Mouse (Mus musculus) urinary bladder, postnatal 4 days (tissue): ENCODE results near the gene Atp7a.

Experiments used
- DNase-seq, 2 experiments: peaks; one replicate each; pipeline ENCODE4 v3.0.0; 2021 to 2022; ENCODE audit warnings: low spot score in 2 of 2

Gene Atp7a

DNA sequence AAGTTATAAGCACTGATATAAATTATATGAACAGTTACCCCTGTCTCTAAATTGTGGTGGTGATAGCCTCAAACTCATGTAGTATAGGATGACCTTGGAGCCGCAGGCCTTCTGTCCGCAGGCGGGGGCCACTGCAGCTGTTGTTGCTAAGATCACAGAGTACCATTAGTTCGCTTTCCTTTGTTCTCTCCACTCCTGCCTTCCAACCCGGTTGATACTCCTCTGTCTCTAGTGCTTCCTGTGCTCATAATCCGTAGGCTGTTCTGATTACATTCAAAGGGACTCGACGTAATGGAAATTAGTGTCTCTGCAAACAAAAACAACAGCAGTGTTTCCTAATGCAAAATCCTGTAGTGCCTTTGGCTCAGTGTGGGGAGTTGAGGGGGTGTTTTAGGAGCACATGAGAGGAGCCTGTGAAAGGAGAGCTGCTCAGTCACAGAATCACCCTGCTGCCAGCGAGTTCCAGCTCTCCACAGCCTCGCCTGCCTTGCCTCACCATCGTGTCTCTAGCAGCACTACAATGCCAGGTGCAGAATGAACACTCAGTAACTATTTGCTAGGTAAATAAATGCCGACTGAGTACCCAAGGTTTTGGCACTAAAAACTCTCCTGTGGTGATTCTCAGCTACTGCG is 53.9 kb downstream of the Atp7a start:
- no peak for DNase-seq

DNA sequence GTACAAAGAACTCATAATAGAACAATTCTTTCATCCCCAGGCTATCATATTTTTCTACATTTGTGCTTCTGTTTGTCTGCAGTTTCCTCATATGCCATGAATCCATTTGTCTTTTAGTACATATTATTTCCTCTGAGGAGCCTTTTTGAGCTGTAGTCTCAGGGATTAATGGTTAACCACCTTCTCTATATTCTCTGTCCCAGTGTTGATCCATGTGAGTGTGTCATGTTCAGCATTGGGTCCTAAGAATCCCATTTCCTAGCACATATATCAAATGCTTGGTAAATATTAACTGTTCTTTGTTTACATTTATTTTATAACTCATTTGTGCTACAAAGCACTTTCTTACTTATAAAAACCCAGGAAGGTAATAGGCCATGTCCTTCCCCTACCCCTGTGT is 55.4 kb downstream of the Atp7a start:
- DNase-seq: no peak

DNA sequence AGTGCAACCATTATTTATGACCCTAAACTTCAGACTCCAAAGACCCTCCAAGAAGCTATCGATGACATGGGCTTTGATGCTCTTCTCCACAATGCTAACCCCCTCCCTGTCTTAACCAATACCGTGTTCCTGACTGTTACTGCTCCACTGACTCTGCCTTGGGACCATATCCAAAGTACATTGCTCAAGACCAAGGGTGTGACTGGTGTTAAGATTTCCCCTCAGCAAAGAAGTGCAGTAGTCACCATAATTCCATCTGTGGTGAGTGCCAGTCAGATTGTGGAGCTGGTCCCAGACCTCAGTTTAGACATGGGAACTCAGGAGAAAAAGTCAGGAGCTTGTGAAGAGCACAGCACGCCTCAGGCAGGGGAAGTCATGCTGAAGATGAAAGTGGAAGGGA is 58.1 kb downstream of the Atp7a start:
- no peak for DNase-seq

DNA sequence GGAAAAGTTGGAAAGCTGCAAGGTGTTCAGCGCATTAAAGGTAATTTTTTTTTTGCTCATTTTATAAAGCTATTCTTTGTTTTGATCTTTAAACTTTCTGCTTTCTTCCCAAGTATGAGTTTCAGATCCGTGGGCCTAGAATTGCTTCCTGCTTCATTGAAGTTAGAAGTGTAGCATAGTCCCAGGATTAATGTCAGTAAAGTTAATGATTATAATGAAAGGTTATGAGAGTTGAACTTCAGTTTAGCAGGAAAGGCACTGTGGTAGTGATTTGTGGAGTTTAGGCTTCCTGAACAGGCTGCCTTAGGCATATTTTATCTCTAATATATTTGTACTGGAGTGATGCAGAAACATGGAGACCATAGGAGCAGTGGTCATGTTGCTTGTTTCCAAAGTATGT is 58.5 kb downstream of the Atp7a start:
- no peak for DNase-seq

DNA sequence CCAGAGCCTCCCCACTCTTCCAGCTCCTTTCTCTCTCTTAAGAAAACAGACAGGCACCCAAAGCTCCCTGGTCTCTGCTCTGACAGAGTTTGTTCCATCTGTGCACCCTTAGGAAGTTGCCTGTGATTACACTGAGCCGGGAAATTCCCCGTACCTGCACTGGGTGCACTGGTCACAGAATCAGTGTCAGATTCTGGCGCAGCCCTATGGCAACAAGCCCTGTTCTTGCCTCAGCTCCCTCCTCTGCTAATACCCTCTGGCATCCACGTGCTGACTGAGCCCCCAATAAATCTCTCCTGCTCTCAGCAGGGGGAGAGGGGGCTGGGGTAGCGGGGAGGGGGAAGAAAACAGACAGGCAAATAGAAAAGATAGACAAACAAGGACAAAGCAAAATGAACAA is 65.9 kb downstream of the Atp7a start:
- DNase-seq: no peak

DNA sequence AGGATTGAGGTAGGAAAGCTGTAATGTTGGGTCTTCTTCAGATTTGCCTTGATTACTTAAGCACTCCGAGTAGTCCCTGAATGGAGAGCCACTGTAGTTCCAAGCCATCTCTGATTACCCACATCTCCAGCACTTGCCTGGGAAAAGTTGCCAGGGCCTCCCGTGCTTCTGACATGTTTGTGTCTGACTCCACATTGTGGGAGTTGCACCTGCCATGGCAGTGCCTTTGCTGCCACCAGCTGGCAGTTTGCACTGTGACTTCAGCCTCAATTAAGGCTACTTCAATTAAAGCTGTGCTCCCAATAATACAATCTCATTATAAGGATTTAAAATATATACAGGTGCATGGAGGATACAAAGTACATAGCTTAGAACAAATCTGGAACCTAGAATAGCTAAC is 78.4 kb downstream of the Atp7a start:
- no peak for DNase-seq

DNA sequence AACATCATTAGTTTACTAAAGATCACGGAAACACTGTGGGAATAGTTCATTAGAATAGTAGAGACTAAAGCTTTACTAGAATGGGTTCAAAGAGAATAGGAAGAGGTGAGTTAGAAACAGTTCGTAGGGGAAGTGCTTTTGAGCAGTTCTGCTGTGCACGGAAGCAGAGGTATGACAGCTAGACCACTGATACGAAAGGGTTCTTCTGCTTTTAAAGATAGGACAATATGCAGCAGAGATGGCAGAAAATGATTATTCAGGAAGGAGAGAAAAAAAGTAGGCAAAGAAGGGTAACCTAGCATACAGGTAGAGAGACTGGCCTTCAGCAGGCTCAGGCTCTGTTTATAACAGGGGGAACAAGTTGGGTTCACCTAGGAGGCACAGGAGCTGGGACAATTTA is 86.8 kb downstream of the Atp7a start:
- DNase-seq: no peak

DNA sequence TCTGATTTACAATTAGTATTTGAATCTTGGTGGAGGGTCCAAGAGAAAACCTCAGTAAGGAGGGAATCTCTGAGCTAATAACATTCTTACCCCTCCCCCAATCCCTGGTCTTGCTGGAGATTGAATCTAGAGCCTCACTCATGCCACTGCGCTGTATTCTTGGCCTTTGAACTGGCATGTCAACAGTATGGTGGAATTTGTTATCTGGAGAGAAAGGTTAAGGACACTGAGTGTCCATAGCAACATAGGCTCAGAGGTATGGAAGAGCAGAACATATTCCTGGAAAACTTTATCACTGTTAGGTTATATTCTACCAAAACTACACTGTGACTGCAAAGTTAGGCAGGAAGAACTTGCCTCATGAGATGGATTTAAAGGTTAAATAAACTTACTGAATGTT is 87.6 kb downstream of the Atp7a start:
- DNase-seq: no peak

DNA sequence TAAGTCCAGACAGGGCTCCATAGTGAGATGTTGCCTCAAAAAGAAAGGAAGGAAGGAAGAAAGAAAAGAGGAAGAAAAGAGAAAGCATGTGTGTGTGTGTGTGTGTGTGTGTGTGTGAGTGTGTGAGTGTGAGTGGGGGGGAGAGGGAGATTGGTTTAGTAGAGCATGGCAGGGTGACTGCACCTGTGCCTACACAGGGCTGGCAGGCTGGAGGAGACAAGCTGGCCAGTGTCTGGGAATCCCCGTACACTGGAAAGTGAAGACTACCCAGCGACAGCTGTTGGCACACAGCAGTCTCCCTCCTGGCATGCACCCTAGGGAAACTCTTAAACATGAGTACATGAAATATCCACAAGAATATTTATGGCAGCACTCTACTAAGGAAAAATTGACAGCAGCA is 95.7 kb downstream of the Atp7a start:
- no peak for DNase-seq

DNA sequence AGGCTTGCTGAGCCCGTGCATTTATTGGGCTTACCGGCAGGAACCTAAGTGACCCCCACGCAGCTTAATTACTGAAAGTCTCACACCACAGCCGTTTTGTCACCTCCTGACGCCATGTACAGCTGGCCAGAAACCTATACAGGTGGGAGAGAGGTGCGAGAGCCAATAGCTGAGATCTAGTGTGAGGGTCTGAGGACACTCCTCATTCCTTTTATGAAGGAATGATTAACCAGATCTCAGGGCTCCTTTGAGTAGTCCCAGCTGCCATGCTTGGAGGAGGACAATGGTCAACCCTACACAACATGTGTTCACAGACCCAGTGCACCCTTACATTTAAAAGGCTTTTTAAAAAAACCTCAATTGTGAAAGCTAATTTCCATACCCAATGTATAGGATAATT is 101.2 kb downstream of the Atp7a start:
- no peak for DNase-seq

DNA sequence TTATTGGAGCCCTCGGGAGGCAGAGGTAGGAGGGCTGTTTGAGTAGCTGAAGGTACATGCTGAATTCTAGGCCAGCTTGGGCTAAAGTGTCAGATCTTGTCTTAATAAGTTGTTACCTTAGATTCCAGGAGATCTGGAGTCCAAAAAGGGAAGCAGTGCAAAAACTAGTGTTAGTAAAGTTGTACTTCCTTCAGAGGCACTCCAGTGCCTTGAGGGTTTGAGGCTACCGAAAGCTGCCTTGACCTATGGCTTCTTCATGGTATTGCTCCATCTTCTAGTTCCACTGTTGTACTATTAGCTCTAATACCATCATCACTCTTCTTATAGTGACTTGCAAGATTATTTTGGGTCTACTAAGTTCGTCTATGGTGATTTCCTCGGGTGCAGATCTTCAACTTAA is 102.8 kb downstream of the Atp7a start:
- DNase-seq: no peak

DNA sequence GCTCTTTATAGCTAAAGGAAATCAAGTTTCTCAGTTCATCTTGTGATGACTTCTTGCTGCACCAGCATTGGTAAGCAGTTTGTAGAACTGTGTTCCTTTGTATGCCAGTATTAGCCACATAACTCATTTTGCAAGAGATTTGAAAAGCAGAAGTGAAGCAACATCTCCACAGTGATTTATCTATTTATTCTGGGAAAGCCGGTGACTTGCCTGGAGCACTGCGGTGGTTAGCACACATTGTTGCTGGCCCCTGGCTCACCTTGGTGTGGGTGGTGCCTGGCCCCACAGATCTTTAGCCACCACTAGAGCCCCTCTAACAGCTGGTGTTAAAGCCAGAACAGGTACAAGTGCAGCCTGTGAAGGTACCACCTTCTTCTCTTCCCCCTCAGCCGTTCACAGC is 107.8 kb downstream of the Atp7a start:
- no peak for DNase-seq

DNA sequence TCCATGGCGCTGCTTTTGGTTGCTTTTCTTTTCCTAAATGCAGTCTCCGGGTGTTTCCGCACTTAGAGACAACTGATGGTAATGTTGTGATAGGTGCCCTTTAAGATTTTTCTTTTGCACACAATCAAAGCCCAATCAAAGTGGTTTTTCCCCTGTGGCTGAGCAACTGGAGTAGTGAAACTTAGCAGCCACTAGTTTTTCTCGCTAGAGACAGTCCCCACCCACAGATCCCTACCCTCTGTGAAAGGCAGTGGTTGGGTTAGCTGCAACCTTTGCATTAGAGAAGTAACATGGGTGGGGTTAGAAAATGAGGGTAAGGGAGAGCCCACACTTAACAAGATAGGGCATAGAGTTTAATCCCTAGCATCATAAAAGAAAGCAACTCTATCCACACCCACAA is 108.4 kb downstream of the Atp7a start:
- no peak for DNase-seq

DNA sequence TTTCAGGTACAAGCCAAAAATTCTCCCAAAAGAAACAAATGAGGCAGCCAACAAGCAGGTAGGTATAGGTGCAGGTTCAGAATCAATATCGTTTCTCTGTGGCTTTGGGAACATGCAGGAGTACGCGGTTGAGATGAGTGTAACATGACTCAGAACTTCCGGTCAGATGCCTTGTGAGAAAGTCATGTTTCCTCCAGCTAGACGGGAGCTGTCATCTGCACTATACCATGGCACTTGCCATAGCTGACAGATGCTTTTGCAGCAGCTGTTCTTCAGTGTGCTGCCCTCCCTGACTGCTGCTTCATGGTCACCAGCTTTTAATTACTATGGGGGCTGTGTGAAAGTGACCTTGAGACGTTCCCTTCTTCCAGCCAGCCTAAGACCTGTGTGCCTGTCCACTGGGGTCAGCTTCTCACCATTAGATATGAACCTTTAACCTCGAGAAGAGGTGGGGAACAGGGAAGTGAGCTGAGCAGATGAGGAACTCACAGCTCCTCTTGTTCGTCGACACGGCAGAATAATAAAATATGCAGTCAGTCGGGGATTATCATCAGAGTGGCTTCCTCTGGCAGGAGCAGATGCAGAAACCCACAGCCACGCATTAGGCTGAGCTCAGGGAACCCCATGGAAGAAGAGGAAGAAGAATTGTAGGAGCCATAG is 109.0 kb downstream of the Atp7a start:
- no peak for DNase-seq

DNA sequence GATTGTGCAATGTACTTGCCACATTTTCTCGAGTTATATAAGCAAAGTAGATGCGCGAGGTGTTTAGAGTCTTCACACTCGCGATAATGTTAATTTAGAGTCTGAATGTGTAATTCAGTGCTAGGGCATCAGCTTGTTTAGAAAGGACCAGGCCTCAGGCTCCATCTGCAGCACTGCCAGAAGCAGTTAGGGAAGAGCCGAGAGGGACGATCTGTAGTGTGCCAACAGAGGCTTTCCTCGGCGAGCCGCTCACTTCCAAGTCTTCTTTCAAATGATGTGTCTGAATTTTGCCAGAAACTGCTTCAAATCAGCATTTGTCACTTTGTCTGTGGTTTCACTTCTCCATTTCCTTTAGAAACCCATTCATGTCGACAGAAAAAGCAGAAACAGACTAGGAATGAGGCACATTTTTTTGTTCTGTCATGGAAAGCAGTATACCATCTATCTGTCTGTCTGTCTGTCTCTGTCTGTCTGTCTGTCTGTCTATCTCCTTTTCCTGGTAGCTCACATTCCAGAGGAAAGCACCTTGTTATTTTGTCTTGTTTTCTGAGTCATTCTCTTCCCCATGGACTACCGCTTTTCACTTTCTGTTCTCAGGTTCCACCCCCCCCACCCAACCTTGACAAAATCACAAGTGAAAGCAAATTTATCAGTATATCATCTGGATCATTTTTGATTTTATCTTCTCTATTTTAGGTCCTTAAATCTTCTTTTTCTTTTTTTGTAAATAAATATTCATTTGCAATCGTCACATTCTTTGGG is 112.4 kb downstream of the Atp7a start:
- no peak for DNase-seq

DNA sequence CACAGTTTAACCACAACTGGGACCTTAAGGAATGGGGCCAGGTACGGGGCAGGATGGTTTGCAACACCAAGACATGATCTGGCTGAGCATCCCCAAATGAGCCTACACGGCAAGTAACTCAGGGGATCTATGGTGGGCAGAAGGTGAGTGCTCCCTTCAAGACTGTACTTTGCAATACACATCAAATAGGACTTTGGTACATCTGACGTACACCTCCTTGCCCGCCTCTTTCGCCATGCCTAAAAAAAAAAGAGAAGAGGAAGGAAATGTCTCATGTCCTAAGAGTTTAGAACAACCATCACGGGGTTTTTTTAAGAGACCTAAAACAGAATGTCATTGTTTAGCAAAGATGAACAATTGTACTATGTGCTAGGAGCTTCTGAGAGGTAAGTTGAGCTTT is 115.9 kb downstream of the Atp7a start, which contains the start of gene Tlr13:
TSS of gene Tlr13 (plus strand) at position 269 of the 400 bp plus-strand sequence.
- no peak for DNase-seq

DNA sequence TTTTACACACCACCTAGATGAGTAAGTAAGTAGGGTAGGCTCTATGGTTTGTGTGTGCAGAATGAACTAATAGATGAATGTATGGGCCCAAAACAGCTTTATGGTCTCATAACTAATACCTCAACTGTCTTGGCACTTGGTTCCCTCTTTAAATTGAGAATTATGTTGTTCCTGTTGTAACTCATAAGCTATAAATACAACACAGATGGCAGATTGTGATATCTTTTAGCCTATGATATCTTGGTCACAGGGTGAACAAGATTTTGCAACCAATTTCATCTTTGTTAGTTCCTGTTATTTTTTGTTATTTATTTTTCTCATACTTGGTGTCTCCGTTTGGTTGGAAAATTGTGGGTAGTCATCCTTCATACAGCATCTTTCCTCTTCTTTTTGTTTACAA is 121.1 kb downstream of the Atp7a start:
- no peak for DNase-seq

DNA sequence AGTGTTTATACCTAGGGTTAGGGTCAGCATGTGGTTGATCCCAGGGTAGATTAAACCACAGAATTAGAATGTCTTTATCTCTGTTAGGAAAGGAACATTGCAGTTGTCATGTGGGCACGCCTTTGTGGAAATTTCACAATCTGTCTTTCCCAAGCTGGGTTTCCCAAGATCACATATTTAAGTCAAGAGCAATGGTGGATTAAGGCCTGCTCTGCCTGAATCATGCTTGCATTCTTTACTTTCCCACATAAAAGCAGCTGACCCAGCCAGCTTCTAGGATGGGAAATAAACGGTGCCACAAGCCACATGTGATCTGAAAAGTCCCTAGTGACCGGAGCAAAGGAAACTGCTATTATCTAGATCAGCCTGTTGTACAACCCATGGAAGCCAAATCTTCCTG is 122.4 kb downstream of the Atp7a start:
- no peak for DNase-seq

DNA sequence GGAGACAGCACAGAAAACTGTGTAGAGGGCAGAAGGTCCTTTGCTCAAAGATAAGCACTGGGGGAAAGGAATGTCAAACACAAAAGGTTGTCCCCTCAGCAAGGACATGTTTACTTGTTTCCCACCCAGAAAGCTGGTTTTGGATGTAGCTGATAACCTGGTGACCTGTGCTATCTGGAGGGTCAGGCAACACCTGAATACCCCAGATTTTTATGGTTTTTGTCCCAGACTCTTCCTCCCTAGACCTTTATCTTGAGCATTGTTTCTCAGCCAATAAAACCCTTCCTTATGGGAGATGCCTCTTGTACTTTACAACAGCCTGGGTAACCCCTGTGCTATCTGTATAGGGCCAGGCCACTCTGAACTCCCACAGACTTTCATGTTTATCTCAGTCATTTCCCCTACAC is 127.1 kb downstream of the Atp7a start:
- no peak for DNase-seq

DNA sequence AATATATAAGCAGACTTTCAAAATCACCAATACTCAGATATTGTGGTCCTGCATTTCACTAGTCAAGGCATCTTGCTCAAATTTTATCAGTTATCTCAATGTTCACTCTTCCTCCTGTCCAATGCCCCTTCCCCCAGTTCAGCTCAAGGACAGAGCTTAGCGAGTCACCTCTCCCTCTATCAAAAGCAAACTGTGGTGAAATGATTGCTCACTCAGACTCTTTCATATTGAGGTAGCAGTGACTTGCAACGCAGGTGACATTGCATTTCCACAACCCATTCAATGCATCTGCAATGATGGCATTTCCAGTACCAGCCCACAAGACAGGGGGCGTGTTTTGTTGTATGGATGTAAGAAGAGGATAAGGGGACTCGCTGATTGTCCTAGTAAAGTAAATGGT is 128.8 kb downstream of the Atp7a start:
- no peak for DNase-seq

DNA sequence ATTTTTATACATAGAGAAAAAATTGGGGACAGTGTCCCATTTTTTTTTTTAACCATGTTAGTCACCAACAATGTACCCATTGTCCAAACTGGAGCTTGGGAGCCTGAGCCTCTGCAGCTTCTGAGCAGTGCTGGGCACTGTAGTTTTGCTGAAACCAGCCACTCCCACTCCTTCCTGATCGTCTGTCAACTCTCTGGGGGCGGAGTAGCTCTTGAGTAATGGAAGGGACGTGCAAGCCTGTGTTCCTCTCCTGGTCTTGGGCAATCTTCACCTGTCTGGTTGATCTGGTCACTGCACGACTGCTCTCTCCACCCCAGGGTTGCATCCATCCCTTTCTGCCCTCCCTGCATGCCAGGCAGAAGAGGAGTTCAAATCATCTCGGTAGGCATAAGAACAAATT is 136.9 kb downstream of the Atp7a start:
- no peak for DNase-seq

DNA sequence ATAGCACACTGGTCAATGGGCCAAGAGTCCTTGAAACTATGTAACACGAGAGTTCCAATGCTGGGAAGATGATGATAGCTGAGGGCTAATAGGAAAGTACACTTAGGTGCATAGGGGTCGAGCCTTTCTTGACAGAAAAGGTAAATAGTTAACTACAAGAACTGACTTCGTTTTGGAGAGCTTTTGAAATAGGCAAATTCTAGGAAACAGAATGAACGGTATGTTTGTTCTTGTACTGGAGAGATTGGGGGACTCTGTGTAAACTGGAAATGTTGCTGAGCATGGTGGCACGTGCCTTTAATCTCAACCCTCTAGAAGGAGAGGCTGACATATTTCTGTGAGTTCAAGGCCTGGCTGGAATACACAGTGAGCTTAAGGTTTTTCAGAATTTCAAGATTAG is 137.5 kb downstream of the Atp7a start:
- DNase-seq: no peak

DNA sequence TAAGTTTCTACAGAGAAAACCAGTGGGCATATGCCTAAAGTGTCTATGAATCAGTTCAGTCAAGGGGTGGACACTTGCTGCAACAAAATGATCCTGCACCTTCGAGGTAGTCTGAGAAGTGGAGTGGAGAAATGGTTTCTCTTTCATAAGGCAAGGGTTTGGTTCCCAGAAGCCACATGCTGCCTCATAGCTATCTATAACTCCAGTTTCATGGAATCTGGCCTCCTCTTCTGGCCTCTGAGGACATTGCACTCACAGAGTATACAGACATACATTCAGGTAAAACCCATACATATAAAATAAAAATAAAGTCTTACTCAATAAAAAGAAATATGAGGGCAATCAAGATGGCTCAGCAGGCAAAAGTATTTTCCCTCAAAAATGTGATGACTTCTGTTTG is 138.0 kb downstream of the Atp7a start:
- no peak for DNase-seq
